Mouse (Mus musculus) C2C12 (cell line): ENCODE results near the gene Fkbp2.

Source experiments
- CEBPB ChIP-seq: IDR thresholded peaks from one replicate; pipeline ENCODE4 v1.6.1; 2011; ENCODE audit warnings: low read depth, mild to moderate bottlenecking, control low read depth, moderate library complexity
- CTCF ChIP-seq: IDR thresholded peaks from one replicate; pipeline ENCODE4 v1.5.1; 2011; ENCODE audit not compliant: control insufficient read depth, insufficient read depth, insufficient read length

DNA sequence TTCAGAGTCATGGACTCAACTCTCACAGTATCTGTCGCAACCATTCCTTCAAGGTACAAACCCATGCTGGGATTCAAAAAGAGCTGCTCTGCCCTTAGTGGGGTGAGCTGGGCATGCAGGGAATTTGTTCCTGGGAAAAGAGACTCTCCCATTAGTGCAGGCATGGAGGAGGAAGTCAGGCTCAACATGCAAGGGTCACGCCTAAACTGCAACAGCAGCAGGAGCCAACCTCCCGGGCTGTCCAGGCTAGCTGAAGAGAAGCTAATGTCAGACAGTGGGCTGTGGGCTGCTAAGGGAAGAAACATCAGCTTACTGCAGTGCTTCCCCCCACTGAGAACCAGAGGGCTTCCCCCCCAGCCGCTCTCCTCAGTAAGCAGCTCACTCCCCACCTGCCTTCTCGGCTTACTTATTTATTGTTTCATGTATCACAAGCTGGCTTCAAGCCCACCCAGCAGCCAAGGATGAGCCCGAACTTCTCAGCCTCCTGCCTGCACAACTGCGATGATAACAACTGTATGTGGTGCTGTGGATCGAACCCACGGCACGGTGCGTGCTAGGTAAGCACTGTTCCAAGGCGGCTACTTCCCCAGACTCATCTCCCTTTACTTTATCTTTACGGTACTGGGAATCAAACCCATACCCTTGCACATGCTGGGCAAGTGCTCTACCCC, 7.9 kb downstream of the Fkbp2 start:
- TF ChIP-seq CTCF: no peak
- peak; percentile 10 for TF ChIP-seq CEBPB
